Mouse (Mus musculus): ENCODE data around the gene Adamts17. TPM values are rescaled to one million over a fixed set of nuclear protein-coding genes. Genes with fewer than 3 reads are reported as not detected.

The Adamts17 gene
- polyA plus RNA-seq, 1 experiment from 2014 or later, result 6.4 TPM

Other genes starting within 250 kb of the Adamts17 start
- 17.1 and 17.2 TPM in 2 replicates for gene Asb7, start 150.1 kb upstream of the Adamts17 start, polyA plus RNA-seq (2015; fragmentation: Nextera tagmentation; extraction: Ambion mirVana)
- 14.8 and 20.1 TPM in 2 replicates for gene Lins1, start 149.8 kb upstream of the Adamts17 start, polyA plus RNA-seq (2015; fragmentation: Nextera tagmentation; extraction: Ambion mirVana)
- gene Cers3, start 96.2 kb upstream of the Adamts17 start, polyA plus RNA-seq (2015; fragmentation: Nextera tagmentation; extraction: Ambion mirVana), result 0.33 and 0.61 TPM in 2 replicates

Measured in neural tube, embryonic 13.5 days (tissue).